Mouse (Mus musculus) urinary bladder, postnatal 14 days (tissue): ENCODE measurements around the gene Syt7.

Source experiments
- DNase-seq: peaks from one replicate; pipeline ENCODE4 v3.0.0; 2021; ENCODE audit warnings: low spot score

Gene Syt7

DNA sequence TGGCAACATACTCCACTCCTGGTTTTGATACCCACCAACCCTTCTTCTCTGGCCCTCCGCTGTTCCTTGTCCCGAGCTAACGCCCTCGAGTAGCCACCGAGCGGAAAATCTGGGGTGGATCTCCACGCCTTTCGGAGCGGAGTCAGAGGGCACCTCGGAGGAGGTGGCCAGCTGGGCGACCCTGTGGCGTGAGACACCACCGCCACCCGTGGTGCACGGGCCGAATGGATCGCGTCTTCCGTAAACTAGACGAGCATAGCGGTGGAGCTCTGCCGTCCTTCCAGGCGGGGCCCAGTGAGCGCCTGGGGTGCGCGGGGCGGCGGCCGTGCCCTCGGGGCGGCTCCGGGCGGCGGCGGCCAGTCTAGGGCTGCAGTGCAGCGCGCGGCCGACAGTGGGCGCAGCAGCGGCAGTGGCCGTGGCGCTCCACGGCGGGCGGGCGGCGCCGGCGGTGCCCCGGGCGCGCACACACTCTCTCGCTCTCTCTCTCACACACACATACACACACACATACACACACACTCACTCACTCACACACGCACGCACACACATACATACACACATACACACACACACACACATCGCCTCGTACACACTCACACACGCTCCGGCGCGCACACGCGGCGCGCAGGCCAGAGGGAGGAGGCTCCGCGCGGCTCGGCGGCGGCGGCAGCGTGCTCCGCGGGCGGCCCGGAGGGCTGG lies at the start of gene Syt7:
Gene Syt7, plus strand, starts transcription at position 476 of the 699 bp plus-strand sequence.
- DNase-seq, result peak; percentile 92

DNA sequence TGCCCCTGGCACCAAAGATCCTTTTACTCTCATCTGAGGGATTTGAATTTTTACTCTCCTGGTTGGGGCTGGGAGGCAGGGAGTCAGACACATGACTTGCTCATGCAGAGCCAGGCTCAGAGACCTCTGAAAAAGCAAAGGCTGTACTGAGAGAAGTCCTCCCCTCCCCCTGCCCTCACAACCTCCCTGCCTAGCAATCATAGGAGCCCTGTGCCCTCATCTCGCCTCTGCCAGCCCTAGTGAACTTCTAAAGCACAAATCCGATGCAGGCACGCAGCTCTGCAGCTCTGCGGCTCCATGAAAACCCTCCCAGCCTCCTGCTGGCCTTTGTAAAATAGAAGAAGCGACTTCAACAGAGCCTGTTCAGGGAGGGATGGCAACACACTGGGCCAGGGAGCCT lies 49.6 kb upstream of the Syt7 start:
- no peak for DNase-seq

GRCm38 (mm10) chr19:10340661-10341060 lies 48.2 kb upstream of the Syt7 start:
- no peak for DNase-seq

GRCm38 (mm10) chr19:10341152-10341551 lies 47.7 kb upstream of the Syt7 start:
- peak; percentile 20 for DNase-seq

DNA sequence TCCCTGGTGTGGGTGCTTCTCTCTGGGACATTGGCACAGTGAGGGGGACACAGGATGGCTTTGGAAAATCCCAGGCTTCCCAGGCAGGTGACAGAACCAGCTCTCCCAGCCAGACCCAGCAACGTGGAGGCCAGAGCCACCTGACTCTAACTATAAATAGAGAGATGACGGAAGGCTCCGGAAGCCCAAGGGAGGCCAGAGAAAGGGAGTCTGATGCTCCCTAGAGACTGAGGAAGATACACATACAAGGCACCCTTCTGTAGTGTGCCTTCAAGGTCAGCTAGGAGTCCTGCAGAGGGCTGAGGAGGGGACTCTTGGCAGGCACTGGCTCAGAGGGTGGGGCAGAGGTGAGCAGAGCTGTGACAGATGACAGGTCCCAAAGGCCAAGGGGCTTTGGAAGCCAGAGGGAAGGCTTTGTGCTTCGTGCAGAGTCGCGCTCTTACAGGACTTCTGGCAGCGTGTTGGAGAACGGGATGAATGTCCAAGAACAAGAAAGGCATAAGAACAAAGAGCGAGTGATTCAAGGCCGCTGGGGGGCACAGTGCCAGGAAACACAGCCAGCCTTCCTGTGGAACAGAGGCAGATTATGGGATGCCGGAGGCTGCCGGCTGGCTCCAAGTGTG lies 47.0 kb upstream of the Syt7 start:
- peak; percentile 56 for DNase-seq

DNA sequence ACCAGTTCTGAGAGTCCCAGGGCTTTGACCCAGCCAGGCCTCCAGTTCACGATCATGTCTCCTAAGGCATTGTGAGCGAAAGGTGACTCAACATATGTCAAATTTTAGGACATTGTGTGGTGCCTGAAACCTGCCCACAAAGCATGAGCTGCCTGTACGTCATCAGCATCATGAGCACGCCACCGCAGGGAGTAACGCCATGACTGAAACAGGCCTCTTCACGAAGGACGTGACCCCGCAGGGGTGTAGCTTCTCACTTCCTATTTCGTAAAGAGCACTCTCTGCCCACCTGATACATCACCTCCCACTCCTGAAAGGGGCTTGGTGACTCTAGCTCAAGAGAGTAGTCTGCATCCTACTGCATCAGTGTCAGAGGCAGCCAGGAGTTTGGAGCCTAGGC lies 45.0 kb upstream of the Syt7 start:
- DNase-seq, result no peak

- no peak for DNase-seq
Measured at GRCm38 (mm10) chr19:10345696-10346095, 43.2 kb upstream of the Syt7 start.

GRCm38 (mm10) chr19:10347628-10348273 lies 41.1 kb upstream of the Syt7 start:
- no peak for DNase-seq

DNA sequence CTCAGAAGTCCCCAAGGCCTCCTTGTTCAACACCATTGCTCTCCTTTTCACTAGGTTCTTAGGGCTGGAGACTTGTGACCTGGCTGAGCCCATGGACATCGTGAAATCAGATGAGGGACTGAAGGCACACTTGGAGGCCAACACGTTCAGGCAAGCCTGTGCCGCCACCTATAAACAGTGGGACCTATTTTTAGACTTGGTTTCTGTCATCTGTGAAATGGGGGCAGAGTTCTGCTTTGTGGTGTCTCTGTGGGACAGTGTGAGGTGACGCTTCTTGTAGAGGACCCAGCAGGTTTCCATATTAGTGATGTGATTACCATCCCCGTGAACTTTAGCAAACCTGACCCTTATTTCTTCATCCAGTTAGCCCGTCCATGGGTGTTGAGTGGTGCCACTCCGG lies 36.7 kb upstream of the Syt7 start:
- DNase-seq, result no peak

DNA sequence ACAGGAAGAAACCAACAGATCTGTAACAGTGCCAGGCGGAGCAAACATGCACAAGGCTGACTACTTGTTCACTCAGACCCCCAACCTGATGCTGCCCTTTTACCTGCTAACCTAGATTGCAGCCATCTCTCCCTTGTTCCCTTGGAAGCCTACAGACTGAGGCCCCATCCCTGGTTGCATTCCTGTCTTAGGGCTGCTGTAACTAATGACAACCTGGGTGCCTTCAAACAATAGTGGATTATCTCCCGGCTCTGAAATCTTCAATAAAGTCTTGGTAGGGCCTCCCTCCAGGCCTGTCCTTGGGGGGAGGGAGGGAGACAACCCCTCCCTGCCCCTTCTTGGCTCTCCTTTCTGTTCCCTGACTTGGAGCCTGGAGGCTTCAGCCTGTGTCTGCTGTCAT lies 34.1 kb upstream of the Syt7 start:
- no peak for DNase-seq

GRCm38 (mm10) chr19:10356845-10357503 lies 31.9 kb upstream of the Syt7 start:
- DNase-seq, result no peak

- DNase-seq, result no peak
Measured at GRCm38 (mm10) chr19:10359105-10359946, 29.6 kb upstream of the Syt7 start.

DNA sequence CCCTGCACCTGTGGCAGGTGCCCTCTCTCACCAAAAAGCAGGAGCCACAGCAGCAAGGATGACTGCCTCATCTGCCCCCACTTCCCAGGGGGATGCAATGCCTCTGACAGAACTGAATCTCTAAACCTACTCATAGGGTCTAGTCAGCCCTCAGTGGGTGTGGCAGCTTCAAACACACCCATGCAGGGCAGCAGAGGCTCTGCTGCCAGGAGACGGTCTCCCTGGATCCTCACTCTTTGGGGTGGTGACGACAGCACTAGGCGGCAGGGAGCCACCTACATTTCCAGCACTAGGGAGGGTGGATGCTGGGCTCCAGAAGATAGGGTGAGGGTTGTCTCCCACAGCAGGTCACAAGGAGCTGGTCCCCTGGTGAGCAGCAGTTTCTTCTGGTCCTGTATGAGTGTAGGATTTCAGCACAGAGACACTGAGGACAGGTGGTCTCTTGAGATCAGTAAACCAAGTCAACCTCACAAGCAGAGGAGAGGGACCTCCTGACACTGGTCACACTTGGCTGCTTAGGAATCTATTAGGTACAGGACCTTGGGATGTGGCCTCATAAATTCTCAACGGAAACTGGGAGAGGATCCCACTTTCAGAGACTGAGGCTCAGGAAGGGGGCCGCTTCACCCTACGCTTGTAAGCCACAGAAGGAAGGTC lies 26.3 kb upstream of the Syt7 start:
- DNase-seq, result no peak

- no peak for DNase-seq
Measured at GRCm38 (mm10) chr19:10363869-10364268, 25.0 kb upstream of the Syt7 start.

DNA sequence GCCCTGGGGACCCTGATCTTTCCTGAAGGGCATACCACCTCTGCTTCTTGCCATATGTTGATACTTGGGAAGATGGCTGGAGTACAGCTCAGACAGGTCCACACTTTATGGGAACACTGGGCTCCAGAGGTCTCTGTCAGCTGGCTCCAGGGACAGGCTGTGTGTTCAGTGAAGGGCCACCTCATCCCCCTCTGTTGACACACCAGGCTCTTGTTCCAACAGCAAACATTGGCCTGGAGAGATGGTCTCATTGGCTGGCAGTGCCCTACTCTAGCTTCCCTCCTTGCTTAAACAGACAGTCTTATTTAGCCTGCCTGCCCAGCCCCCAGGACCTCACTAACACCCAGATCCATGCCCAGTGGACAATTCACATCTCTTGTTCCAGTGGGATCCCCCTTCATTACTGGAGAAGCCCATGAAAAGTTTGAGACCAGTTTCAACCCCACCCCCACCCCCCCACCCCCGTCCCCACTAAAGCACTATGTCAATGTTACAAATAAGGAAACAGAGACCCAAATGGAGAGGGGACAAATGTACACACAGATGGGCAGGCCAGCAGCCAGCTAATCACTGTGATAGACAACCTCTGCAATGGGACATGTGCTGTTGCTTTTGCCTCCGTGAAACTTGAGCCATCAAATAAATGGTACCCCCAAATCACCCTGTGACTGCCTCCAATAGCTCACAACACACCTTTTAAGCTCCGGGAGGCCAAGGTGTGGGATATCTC lies 22.6 kb upstream of the Syt7 start:
- no peak for DNase-seq

GRCm38 (mm10) chr19:10367802-10368201 lies 21.1 kb upstream of the Syt7 start:
- no peak for DNase-seq

DNA sequence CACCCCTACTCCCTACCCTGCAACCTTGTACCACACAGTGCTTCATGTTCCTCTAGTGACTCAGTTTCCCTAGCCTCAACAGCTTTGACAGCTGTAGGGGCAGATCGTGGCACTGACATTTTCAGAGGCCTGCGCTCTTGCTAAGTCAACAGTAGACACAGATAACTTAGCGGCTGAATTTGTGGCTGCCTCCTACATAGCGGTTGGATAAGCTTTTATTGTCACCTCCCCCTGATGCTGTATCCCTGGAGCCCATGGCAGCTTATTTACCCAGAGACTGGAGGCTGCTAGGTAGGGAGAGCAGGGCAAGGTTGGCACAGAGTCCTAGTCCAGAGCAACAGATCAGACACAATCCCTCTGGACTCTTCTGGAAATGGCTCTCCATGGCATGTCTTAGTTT lies 19.0 kb upstream of the Syt7 start:
- DNase-seq, result no peak

DNA sequence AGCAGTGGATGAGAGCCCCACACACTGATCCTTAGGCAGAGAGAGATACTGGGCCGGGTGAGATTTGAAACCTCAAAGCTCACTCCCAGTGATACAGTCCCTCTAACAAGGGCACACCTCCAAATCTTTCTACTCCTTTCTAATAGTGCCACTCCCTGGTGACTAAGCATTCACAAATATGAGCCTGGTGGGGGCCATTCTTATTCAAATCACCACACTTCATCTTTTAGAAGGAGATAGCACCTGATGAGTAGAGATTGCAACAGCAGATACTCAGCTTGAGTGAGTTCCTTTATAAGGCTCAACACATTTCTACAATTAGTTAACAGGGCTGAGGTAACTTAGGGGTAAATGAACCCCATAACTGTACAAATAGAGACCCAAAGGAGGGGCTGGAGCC lies 15.7 kb upstream of the Syt7 start:
- no peak for DNase-seq

GRCm38 (mm10) chr19:10375260-10375659 lies 13.6 kb upstream of the Syt7 start:
- DNase-seq, result no peak

DNA sequence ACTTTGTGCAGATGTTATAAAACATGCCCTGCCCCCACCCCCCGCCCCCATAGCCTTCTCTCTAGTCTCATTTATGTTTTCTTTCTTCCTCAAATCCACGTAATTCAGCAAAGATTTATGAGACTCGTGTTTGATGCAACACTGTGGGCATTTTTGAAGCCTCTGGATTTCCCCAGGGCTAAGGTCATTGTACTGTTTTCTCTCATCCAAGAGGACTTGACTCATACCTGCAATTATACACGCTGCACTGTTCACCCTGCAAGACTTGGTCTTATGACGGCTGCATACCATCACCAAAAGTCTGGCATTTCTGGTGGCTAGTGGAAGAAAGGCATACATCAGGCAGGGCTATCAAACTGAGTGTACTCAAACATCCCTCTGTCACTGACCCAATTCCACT lies 8.9 kb upstream of the Syt7 start:
- no peak for DNase-seq

- no peak for DNase-seq
Measured at GRCm38 (mm10) chr19:10387660-10388059, 1.2 kb upstream of the Syt7 start.
